Mouse (Mus musculus): ENCODE measurements around the gene Accs. TPM values are rescaled to one million over a fixed set of nuclear protein-coding genes. Genes with fewer than 3 reads are reported as not detected.

The Accs gene
- total and polyA plus RNA-seq, 3 experiments = 5.7 to 6.7 (median 6.2) TPM

- peaks cover 5 to 17% of the 10 kb centered on the region in 2 experiments for H3K36me3 ChIP-seq (replicated peaks in 1 of 2; ENCODE audit: control insufficient read depth in 1 of 2, insufficient read depth in 1 of 2, low read length in 1 of 2)
- peaks cover 0 to 9% of the 10 kb centered on the region in 2 experiments; a peak in 2 of 4 replicates for H3K4me1 ChIP-seq (ENCODE audit: control insufficient read depth in 1 of 2, insufficient read depth in 2 of 2)
- TF ChIP-seq RAD21 (IDR thresholded peaks at IDR 0.05; ENCODE audit: low read depth, low read length) (peak; percentile 66), NELFE (IDR thresholded peaks at IDR 0.05; ENCODE audit: low read depth, low read length) (peak; percentile 74; the same call in 1 of the 2 replicates), JUND (conservative IDR thresholded peaks at IDR 0.05; ENCODE audit: low read depth, low read length) (peak; percentile 48; the same call in 1 of the 2 replicates), SMC3 (IDR thresholded peaks at IDR 0.05; ENCODE audit: low read depth, low read length) (peak; percentile 65), CTCF (conservative IDR thresholded peaks at IDR 0.05 in 1 of 2, IDR thresholded peaks at IDR 0.05 in 1 of 2; ENCODE audit: low read depth in 2 of 2, low read length in 2 of 2) (peak; percentile 97 to 100), MYC (IDR thresholded peaks at IDR 0.05; ENCODE audit: low read depth, low read length) (peak; percentile 66), NRF1 (IDR thresholded peaks at IDR 0.05; ENCODE audit: low read depth, low read length) (0 out of 2 replicates have a peak, but pooled peaks have one; percentile 17), MXI1 (IDR thresholded peaks at IDR 0.05; ENCODE audit: low read depth, low read length) (no peak), ZC3H11A (IDR thresholded peaks at IDR 0.05; ENCODE audit: low read depth, low read length) (no peak)
- dilution Hi-C loops (cut with MboI; ENCODE audit: extremely low pct_ligation_motif_present, extremely low pct_unique_long_range_greater_than_20kb, low sequenced_read_pairs) (no loop called here), in situ Hi-C loops (cut with MboI; ENCODE audit: low pct_ligation_motif_present, low pct_unique_long_range_greater_than_20kb, low sequenced_read_pairs) (no loop called here)
- no peaks in the 10 kb centered on the region for H3K79me2 ChIP-seq (replicated peaks; ENCODE audit: control insufficient read depth, extremely low read depth, insufficient read depth, poor library complexity, severe bottlenecking)
- no peaks in the 10 kb centered on the region for H3K27me3 ChIP-seq (replicated peaks)
- no peak overlapping the region for H3K9ac ChIP-seq (ENCODE audit: insufficient read depth, low read depth)
- peak; percentile 97 for DNase-seq (ENCODE audit: extremely low read depth)
- no peak overlapping the region for H3K27ac ChIP-seq (ENCODE audit: insufficient read depth, low read depth)
- H3K9me3 ChIP-seq (replicated peaks; ENCODE audit: low read length) = no peaks in the 10 kb centered on the region
- H3K4me2 ChIP-seq (ENCODE audit: insufficient read depth, low read depth, poor library complexity, severe bottlenecking) = no peak overlapping the region
- H3K4me3 ChIP-seq (replicated peaks in 1 of 3; ENCODE audit: low read depth in 2 of 3, low read length in 2 of 3, poor library complexity in 1 of 3) = no peak overlapping the region
Observed at GRCm38 (mm10) chr2:93823519-93823918, 26.2 kb downstream of the Accs start.

GRCm38 (mm10) chr2:93822045-93822749 is 27.5 kb downstream of the Accs start, which contains the start of gene Ext2:
Ext2 (minus strand) TSS chr2:93822568.
- Histone ChIP-seq H3K9me3 (replicated peaks; ENCODE audit: low read length) (no peaks in the 10 kb centered on the region), H3K4me3 (replicated peaks in 1 of 3; ENCODE audit: low read depth in 2 of 3, low read length in 2 of 3, poor library complexity in 1 of 3) (peak within 1 kb of the TSS; percentile 77 to 92 (median 80)), H3K27me3 (replicated peaks) (no peaks in the 10 kb centered on the region), H3K9ac (ENCODE audit: insufficient read depth, low read depth) (peak within 1 kb of the TSS; percentile 59), H3K36me3 (replicated peaks in 1 of 2; ENCODE audit: control insufficient read depth in 1 of 2, insufficient read depth in 1 of 2, low read length in 1 of 2) (peaks cover 5 to 28% of the 10 kb centered on the region in 2 experiments), H3K27ac (ENCODE audit: insufficient read depth, low read depth) (no peak within 1 kb of the TSS), H3K4me2 (ENCODE audit: insufficient read depth, low read depth, poor library complexity, severe bottlenecking) (peak within 1 kb of the TSS; percentile 41; the same call in 1 of the 2 replicates), H3K79me2 (replicated peaks; ENCODE audit: control insufficient read depth, extremely low read depth, insufficient read depth, poor library complexity, severe bottlenecking) (no peaks in the 10 kb centered on the region), H3K4me1 (ENCODE audit: control insufficient read depth in 1 of 2, insufficient read depth in 2 of 2) (peaks cover 0 to 9% of the 10 kb centered on the region in 2 experiments; a peak in 2 of 4 replicates)
- in situ Hi-C loops (cut with MboI; ENCODE audit: low pct_ligation_motif_present, low pct_unique_long_range_greater_than_20kb, low sequenced_read_pairs) = no loop called here
- peak; percentile 72 for DNase-seq (ENCODE audit: extremely low read depth)
- TF ChIP-seq NRF1 (IDR thresholded peaks at IDR 0.05; ENCODE audit: low read depth, low read length) (peak; percentile 93), MAX (IDR thresholded peaks at IDR 0.05; ENCODE audit: low read length) (peak; percentile 91), MYC (IDR thresholded peaks at IDR 0.05; ENCODE audit: low read depth, low read length) (peak; percentile 49; the same call in 1 of the 2 replicates), CTCF (conservative IDR thresholded peaks at IDR 0.05 in 1 of 2, IDR thresholded peaks at IDR 0.05 in 1 of 2; ENCODE audit: low read depth in 2 of 2, low read length in 2 of 2) (peak; percentile 63 to 89), TCF12 (IDR thresholded peaks at IDR 0.05; ENCODE audit: low read depth, low read length) (peak; percentile 60), ELF1 (IDR thresholded peaks at IDR 0.05; ENCODE audit: low read depth, low read length) (peak; percentile 44), POLR2A (IDR thresholded peaks at IDR 0.05; ENCODE audit: low read depth, low read length) (peak; percentile 65; the same call in 1 of the 2 replicates), IRF4 (IDR thresholded peaks at IDR 0.05; ENCODE audit: low read depth, low read length) (no peak), ETS1 (conservative IDR thresholded peaks at IDR 0.05; ENCODE audit: low read depth, low read length) (no peak), MAZ (IDR thresholded peaks at IDR 0.05; ENCODE audit: low read depth, low read length) (no peak), BHLHE40 (IDR thresholded peaks at IDR 0.05; ENCODE audit: low read depth, low read length) (peak; percentile 94), POLR2AphosphoS2 (IDR thresholded peaks at IDR 0.05; ENCODE audit: low read depth, low read length) (no peak), MXI1 (IDR thresholded peaks at IDR 0.05; ENCODE audit: low read depth, low read length) (peak; percentile 63; the same call in 1 of the 2 replicates), KAT2A (IDR thresholded peaks at IDR 0.05; ENCODE audit: insufficient replicate concordance, low read length) (no peak), HCFC1 (IDR thresholded peaks at IDR 0.05; ENCODE audit: low read depth, low read length) (peak; percentile 52; the same call in 1 of the 2 replicates), USF1 (IDR thresholded peaks at IDR 0.05; ENCODE audit: low read depth, low read length) (peak; percentile 35), NELFE (IDR thresholded peaks at IDR 0.05; ENCODE audit: low read depth, low read length) (peak; percentile 71), GABPA (IDR thresholded peaks at IDR 0.05; ENCODE audit: insufficient replicate concordance, low read depth, low read length) (no peak)
- dilution Hi-C loops (cut with MboI; ENCODE audit: extremely low pct_ligation_motif_present, extremely low pct_unique_long_range_greater_than_20kb, low sequenced_read_pairs) = no loop called here
